Mouse (Mus musculus) liver, embryonic 14.5 days (tissue): Measurements from ENCODE around the gene Tlr5.

Source experiments
- CTCF ChIP-seq: IDR thresholded peaks from 2 replicates; pipeline ENCODE4 v1.5.1; 2016; ENCODE audit warnings: antibody characterized with exemption, low read depth, control low read depth
- EP300 ChIP-seq: IDR thresholded peaks from 2 replicates; pipeline ENCODE4 v1.6.1; 2016; ENCODE audit warnings: antibody characterized with exemption, low read depth

GRCm38 (mm10) chr1:182953667-182954066 lies 921 bp upstream of the Tlr5 start:
- TF ChIP-seq EP300 (no peak), CTCF (no peak)
